Mouse (Mus musculus) spleen, adult 2 months (tissue): ENCODE data around the gene Elfn2. TPM values are rescaled to one million over a fixed set of nuclear protein-coding genes. Genes with fewer than 3 reads are reported as not detected.

ENCODE experiments used
- DNase-seq, 2 experiments: peaks; one replicate each; pipeline versions ENCODE4 v3.0.0 to v3.0.0-alpha.2; 2012 to 2021; ENCODE audit warnings: low spot score in 2 of 2, low read depth in 1 of 2
- H3K27ac ChIP-seq: fragments of 200-500 bp; 2 replicates; pipeline ENCODE4 v1.5.1; 2012; ENCODE audit warnings: low read length, inconsistent platforms; ENCODE audit not compliant: insufficient read depth
- H3K27me3 ChIP-seq: fragments of 200-500 bp; 2 replicates; pipeline ENCODE4 v1.6.1; 2012; ENCODE audit warnings: mild to moderate bottlenecking, moderate library complexity, low read length, inconsistent platforms; ENCODE audit not compliant: control insufficient read depth, insufficient read depth
- H3K36me3 ChIP-seq: fragments of 200-500 bp; 2 replicates; pipeline ENCODE4 v1.6.1; 2012; ENCODE audit warnings: mild to moderate bottlenecking, low read length, inconsistent platforms; ENCODE audit not compliant: control insufficient read depth, insufficient read depth
- H3K4me1 ChIP-seq: fragments of 200-500 bp; 2 replicates; pipeline ENCODE4 v1.6.1; 2011; ENCODE audit warnings: inconsistent platforms; ENCODE audit not compliant: control insufficient read depth, insufficient read depth, insufficient read length
- H3K4me3 ChIP-seq: fragments of 200-500 bp; 2 replicates; pipeline ENCODE4 v1.5.1; 2011; ENCODE audit warnings: mild to moderate bottlenecking, inconsistent platforms; ENCODE audit not compliant: insufficient read depth, insufficient read length; ENCODE audit errors: extremely low read depth
- CTCF ChIP-seq: fragments of 200-500 bp; IDR thresholded peaks from 2 replicates; pipeline ENCODE4 v1.5.1; 2011; ENCODE audit warnings: mild to moderate bottlenecking, inconsistent platforms; ENCODE audit not compliant: insufficient read depth, insufficient read length, insufficient replicate concordance; ENCODE audit errors: extremely low read depth
- POLR2A ChIP-seq: fragments of 200-500 bp; IDR thresholded peaks from 2 replicates; pipeline ENCODE4 v1.6.1; 2011; ENCODE audit warnings: low read depth, low read length, inconsistent platforms
- WGBS: fragments of 180-500 bp; shearing (Covaris S2); methylation state at CpG from one replicate; pipeline ENCODE4 v1.1.7; 2018; 5-methylcytosine and 5-hydroxymethylcytosine counted together
- polyA plus RNA-seq: library from polyadenylated mRNA; depleted of rRNA; stranded (reverse); fragments of >200 nt; gene quantifications from 2 replicates; pipeline ENCODE4 v1.2.3, GENCODE M21; 2012; rRNA removed

Elfn2 gene
- polyA plus RNA-seq, 1 experiment, result 0.20 TPM

GRCm38 (mm10) chr15:78626285-78626684, 92.3 kb downstream of the Elfn2 start:
- H3K27me3 ChIP-seq, result no peaks in the 10 kb centered on the region
- H3K4me3 ChIP-seq, result no peak overlapping the region
- WGBS, result 76% methylated on average over 13 of the region's 13 CpGs
- no peak for DNase-seq
- TF ChIP-seq POLR2A, result no peak
- TF ChIP-seq CTCF, result no peak
- H3K36me3 ChIP-seq, result peaks cover 2% of the 10 kb centered on the region; the same call in 1 of the 2 replicates
- H3K27ac ChIP-seq, result no peak overlapping the region
- H3K4me1 ChIP-seq, result no peaks in the 10 kb centered on the region

GRCm38 (mm10) chr15:78624961-78625360, 93.6 kb downstream of the Elfn2 start:
- peak overlapping the region; percentile 3; the same call in 1 of the 2 replicates for H3K27ac ChIP-seq
- no peaks in the 10 kb centered on the region for H3K4me1 ChIP-seq
- peaks cover 10% of the 10 kb centered on the region; the same call in 1 of the 2 replicates for H3K36me3 ChIP-seq
- no peak for TF ChIP-seq CTCF
- TF ChIP-seq POLR2A, result no peak
- H3K27me3 ChIP-seq, result no peaks in the 10 kb centered on the region
- 85% methylated on average over 3 of the region's 3 CpGs for WGBS
- no peak overlapping the region for H3K4me3 ChIP-seq
- no peak for DNase-seq

- 24% methylated on average over 13 of the region's 13 CpGs for WGBS
- Histone ChIP-seq H3K4me3 (no peak overlapping the region), H3K36me3 (peaks cover 13% of the 10 kb centered on the region), H3K27ac (no peak overlapping the region), H3K27me3 (no peaks in the 10 kb centered on the region), H3K4me1 (no peaks in the 10 kb centered on the region)
- TF ChIP-seq CTCF (no peak), POLR2A (no peak)
- no peak for DNase-seq
These were observed 94.1 kb downstream of the Elfn2 start for GRCm38 (mm10) chr15:78624431-78624950.

- no peak overlapping the region for H3K27ac ChIP-seq
- H3K4me1 ChIP-seq, result no peaks in the 10 kb centered on the region
- peak; percentile 33 to 70 for DNase-seq
- no peaks in the 10 kb centered on the region for H3K27me3 ChIP-seq
- TF ChIP-seq CTCF (peak; percentile 86; the same call in 1 of the 2 replicates), POLR2A (no peak)
- no peak overlapping the region for H3K4me3 ChIP-seq
- 32% methylated on average over 5 of the region's 5 CpGs for WGBS
- peaks cover 22% of the 10 kb centered on the region for H3K36me3 ChIP-seq
These were observed 95.1 kb downstream of the Elfn2 start for GRCm38 (mm10) chr15:78623426-78623825.

Other genes starting within 250 kb of the Elfn2 start
- gene Il2rb, start 223.5 kb downstream of the Elfn2 start, polyA plus RNA-seq, result 63.5 and 84.1 TPM in 2 replicates
- 22.9 and 23.6 TPM in 2 replicates for gene C1qtnf6, start 187.4 kb downstream of the Elfn2 start, polyA plus RNA-seq
- 0.26 TPM in 1 of 2 replicates, not detected in the other for gene Sstr3, start 174.1 kb downstream of the Elfn2 start, polyA plus RNA-seq
- 1,941 and 2,027 TPM in 2 replicates for gene Rac2, start 146.0 kb downstream of the Elfn2 start, polyA plus RNA-seq
- gene Cyth4, start 121.7 kb downstream of the Elfn2 start, polyA plus RNA-seq, result 136 and 148 TPM in 2 replicates
- 66.0 and 78.6 TPM in 2 replicates for gene Mfng, start 54.7 kb upstream of the Elfn2 start, polyA plus RNA-seq
- gene Card10, start 84.3 kb upstream of the Elfn2 start, polyA plus RNA-seq, result 6.4 and 7.4 TPM in 2 replicates
- gene Cdc42ep1, start 123.9 kb upstream of the Elfn2 start, polyA plus RNA-seq, result 29.6 and 31.3 TPM in 2 replicates
- 0.32 and 0.73 TPM in 2 replicates for gene Lgals2, start 136.8 kb upstream of the Elfn2 start, polyA plus RNA-seq
- 70.2 and 89.3 TPM in 2 replicates for gene Gga1, start 158.4 kb upstream of the Elfn2 start, polyA plus RNA-seq
- gene Gm49510, start 180.9 kb upstream of the Elfn2 start, polyA plus RNA-seq, result 0.12 and 0.13 TPM in 2 replicates
- 182 and 272 TPM in 2 replicates for gene Sh3bp1, start 181.0 kb upstream of the Elfn2 start, polyA plus RNA-seq
- gene Pdxp, start 195.1 kb upstream of the Elfn2 start, polyA plus RNA-seq, result 13.1 and 23.5 TPM in 2 replicates
- 75.4 and 93.0 TPM in 2 replicates for gene Lgals1, start 208.0 kb upstream of the Elfn2 start, polyA plus RNA-seq
- gene Nol12, start 216.2 kb upstream of the Elfn2 start, polyA plus RNA-seq, result 14.2 TPM in 2 replicates
- 40.9 and 44.8 TPM in 2 replicates for gene Triobp, start 229.0 kb upstream of the Elfn2 start, polyA plus RNA-seq